Mouse (Mus musculus) stomach, postnatal 0 days (tissue): ENCODE measurements around the gene Chit1.

ENCODE experiments used
- CTCF ChIP-seq: IDR thresholded peaks from 2 replicates; pipeline ENCODE4 v1.5.1; 2016; ENCODE audit warnings: antibody characterized with exemption, low read depth, mild to moderate bottlenecking, moderate library complexity
- EP300 ChIP-seq: optimal IDR thresholded peaks from 2 replicates; pipeline ENCODE3; 2016; ENCODE audit warnings: antibody characterized with exemption

DNA sequence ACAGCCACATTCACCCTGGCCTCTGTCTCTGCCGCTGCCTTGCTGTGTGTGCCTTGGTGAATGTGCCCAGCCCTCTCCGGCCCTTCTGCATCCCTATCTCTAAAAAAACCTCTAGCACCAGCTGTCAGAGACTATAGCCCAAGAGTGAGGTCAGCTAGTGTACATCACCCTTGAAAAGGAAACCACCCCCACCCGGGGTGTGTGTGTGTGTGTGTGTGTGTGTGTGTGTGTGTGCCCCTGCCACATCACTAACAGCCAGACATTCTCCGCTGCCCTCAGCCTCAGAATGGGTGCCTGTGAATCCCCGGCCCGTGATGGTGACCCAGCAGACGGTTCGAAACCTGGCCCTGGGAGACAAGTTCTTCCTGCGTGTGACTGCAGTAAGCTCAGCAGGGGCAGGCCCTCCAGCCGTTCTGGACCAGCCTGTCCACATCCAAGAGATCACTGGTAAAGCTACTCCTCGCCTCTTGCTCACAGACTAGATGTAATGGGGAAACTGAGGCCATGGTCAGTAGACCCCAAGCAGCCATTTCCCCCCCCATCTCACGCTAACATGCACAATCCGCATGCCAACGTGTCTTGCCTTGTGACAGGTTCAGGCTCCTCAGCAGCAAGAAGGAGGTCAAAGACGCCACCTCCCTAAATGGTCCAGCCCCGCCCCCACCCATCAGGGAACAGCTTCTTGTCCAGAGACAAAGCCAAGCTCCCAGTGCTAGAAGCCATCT is 83.4 kb downstream of the Chit1 start:
- TF ChIP-seq CTCF: no peak
- TF ChIP-seq EP300: no peak
